ENCODE assay signal across 12 mouse cellular contexts in the genomic region with DNA sequence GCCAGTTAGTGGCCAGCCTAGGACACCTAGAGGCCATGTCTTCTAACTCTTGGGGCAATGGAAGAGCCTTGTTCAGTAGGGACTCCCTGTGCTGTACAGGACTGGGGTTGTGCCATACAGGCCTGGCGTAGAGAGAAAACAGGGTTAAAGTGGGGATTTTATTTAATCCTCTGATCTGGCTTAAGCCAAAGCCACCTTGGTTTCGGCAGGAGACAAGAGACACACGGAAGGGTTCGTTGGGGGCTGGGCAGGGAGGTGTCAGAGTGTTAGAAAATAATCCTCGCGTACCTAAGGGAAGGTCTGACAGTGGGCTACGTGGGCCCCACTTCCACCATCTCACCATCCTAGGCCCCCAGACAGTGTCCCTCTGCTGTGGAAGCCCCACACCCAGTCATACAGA. TPM values are rescaled to one million over a fixed set of nuclear protein-coding genes. Genes with fewer than 3 reads are reported as not detected.
DNase-seq lines count a peak whose midpoint lies in the region; ATAC-seq and TF ChIP-seq lines count a peak whose summit lies in the region.
"Had no signal": no experiment of that assay in that cellular context is flagged by ENCODE, and none has a peak within 500 bp of the region (broad histone marks: within the 10 kb centered on the region; RNA-seq: fewer than 3 reads in every experiment).

No protein-coding gene starts in this region.

- no peaks in the 10 kb centered on the region for H3K9me3 ChIP-seq in forebrain, embryonic 14.5 days (replicated peaks; ENCODE audit: control insufficient read depth, low read length)
- H3K9me3 ChIP-seq in midbrain, embryonic 15.5 days: no peaks in the 10 kb centered on the region
- H3K9me3 ChIP-seq: limb, embryonic 15.5 days had no signal

- no peak for TF ChIP-seq CTCF in left cerebral cortex, adult 2 months (IDR thresholded peaks at IDR 0.05)
- no peak for TF ChIP-seq CTCF in cortical plate, adult 2 months (IDR thresholded peaks at IDR 0.05; ENCODE audit: extremely low read depth, insufficient read depth, low read length)
- no peak for TF ChIP-seq CTCF in heart, adult 2 months (IDR thresholded peaks at IDR 0.05)

- H3K4me3 ChIP-seq in left cerebral cortex, adult 2 months: peak overlapping the region; percentile 76
- H3K4me3 ChIP-seq in cortical plate, adult 2 months (ENCODE audit: insufficient read depth, low read length): peak overlapping the region; percentile 68
- peak overlapping the region; percentile 75 for H3K4me3 ChIP-seq in forebrain, embryonic 14.5 days (ENCODE audit: low read depth, low read length)
- H3K4me3 ChIP-seq in midbrain, embryonic 15.5 days: 0 out of 2 replicates have a peak overlapping the region, but pooled peaks have one; percentile 58
- no peak overlapping the region for H3K4me3 ChIP-seq in heart, adult 2 months

- peaks cover 27% of the 10 kb centered on the region for H3K4me1 ChIP-seq in cortical plate, adult 2 months (ENCODE audit: control insufficient read depth, insufficient read depth, low read length)
- peaks cover 75% of the 10 kb centered on the region for H3K4me1 ChIP-seq in forebrain, embryonic 14.5 days (ENCODE audit: control insufficient read depth, insufficient read depth, low read length)
- peaks cover 69% of the 10 kb centered on the region for H3K4me1 ChIP-seq in midbrain, embryonic 15.5 days
- H3K4me1 ChIP-seq in heart, adult 2 months (ENCODE audit: control insufficient read depth, insufficient read depth, low read length): peaks cover 17% of the 10 kb centered on the region

- no peak for TF ChIP-seq EP300 in heart, adult 2 months (IDR thresholded peaks at IDR 0.05; ENCODE audit: insufficient read depth, low read depth, low read length)

- H3K27me3 ChIP-seq in forebrain, embryonic 14.5 days (replicated peaks; ENCODE audit: control insufficient read depth, insufficient read depth, low read length): no peaks in the 10 kb centered on the region
- no peaks in the 10 kb centered on the region for H3K27me3 ChIP-seq in midbrain, embryonic 15.5 days (replicated peaks)
- H3K27me3 ChIP-seq in heart, adult 2 months (ENCODE audit: control insufficient read depth, insufficient read depth, low read length): no peaks in the 10 kb centered on the region

- no peak for TF ChIP-seq POLR2A in cortical plate, adult 2 months (IDR thresholded peaks at IDR 0.05; ENCODE audit: extremely low read depth, insufficient read depth, low read length)
- no peak for TF ChIP-seq POLR2A in heart, adult 2 months (IDR thresholded peaks at IDR 0.05; ENCODE audit: insufficient read depth, low read depth, low read length)

- peak overlapping the region; percentile 84 for H3K4me2 ChIP-seq in forebrain, embryonic 14.5 days (ENCODE audit: low read length)
- peak overlapping the region; percentile 81 for H3K4me2 ChIP-seq in midbrain, embryonic 15.5 days

- peak overlapping the region; percentile 98 for H3K27ac ChIP-seq in left cerebral cortex, adult 2 months
- H3K27ac ChIP-seq in cortical plate, adult 2 months (ENCODE audit: insufficient read depth, low read length): peak overlapping the region; percentile 97; the same call in 1 of the 2 replicates
- H3K27ac ChIP-seq in forebrain, embryonic 14.5 days (ENCODE audit: low read depth, low read length): no peak overlapping the region
- no peak overlapping the region for H3K27ac ChIP-seq in midbrain, embryonic 15.5 days
- no peak overlapping the region for H3K27ac ChIP-seq in heart, adult 2 months
- H3K27ac ChIP-seq: limb, embryonic 15.5 days had no signal

- DNase-seq in left cerebral cortex, adult 2 months (ENCODE audit: extremely low spot score in 1 of 2, low spot score in 2 of 2): no peak
- no peak for DNase-seq in left cerebral cortex, adult 8-10 months (ENCODE audit: low spot score in 2 of 2)
- no peak for DNase-seq in forebrain, embryonic 14.5 days (ENCODE audit: low spot score)
- DNase-seq in right cerebral cortex, adult 2 months (ENCODE audit: low spot score in 2 of 2): no peak
- no peak for DNase-seq in heart, adult 2 months
- DNase-seq: adrenal gland, postnatal 14 days; heart, postnatal 36 days; kidney, postnatal 25 days had no signal

- H3K36me3 ChIP-seq in forebrain, embryonic 14.5 days (ENCODE audit: control insufficient read depth, insufficient read depth, low read length): no peaks in the 10 kb centered on the region
- H3K36me3 ChIP-seq in midbrain, embryonic 15.5 days (replicated peaks): no peaks in the 10 kb centered on the region
- H3K36me3 ChIP-seq in heart, adult 2 months (ENCODE audit: control insufficient read depth, insufficient read depth, low read length): no peaks in the 10 kb centered on the region; the same call in 1 of the 2 replicates
- H3K36me3 ChIP-seq: limb, embryonic 15.5 days had no signal

- H3K9ac ChIP-seq in forebrain, embryonic 14.5 days (ENCODE audit: low read length): peak overlapping the region; percentile 37; the same call in 1 of the 2 replicates
- H3K9ac ChIP-seq in midbrain, embryonic 15.5 days: no peak overlapping the region; the same call in 1 of the 2 replicates
- no peak overlapping the region for H3K9ac ChIP-seq in heart, adult 2 months (ENCODE audit: low read depth, low read length)
- H3K9ac ChIP-seq: limb, embryonic 15.5 days had no signal

- no peaks in the 10 kb centered on the region for H3K79me2 ChIP-seq in heart, adult 2 months (replicated peaks; ENCODE audit: control insufficient read depth, insufficient read depth, low read length)

- no peak for ATAC-seq in forebrain, embryonic 14.5 days
- ATAC-seq in midbrain, embryonic 15.5 days (replicated peaks): no peak
- ATAC-seq: lung, postnatal 0 days had no signal

- WGBS in forebrain, embryonic 14.5 days: 79% methylated on average over 7 of the region's 7 CpGs
- WGBS in midbrain, embryonic 15.5 days: 67% methylated on average over 7 of the region's 7 CpGs
- 92% methylated on average over 7 of the region's 7 CpGs for WGBS in heart, adult 2 months

- intact Hi-C loops in left cerebral cortex, adult 2 months (cut with DNase I): no loop called here
- intact Hi-C loops in heart, adult 2 months (cut with DNase I): loop anchor here (1.0 to 5.0 kb wide), 2 partner anchors 10 to 112 kb away; no protein-coding TSS in a partner anchor

RNA-seq across cellular contexts. Expression of gene Coro2b, which starts 2.2 kb away (rescaled TPM):
- total RNA-seq in left cerebral cortex, adult 2 months (2021): 100 to 1,000 TPM; 178 to 185 TPM
- 100 to 1,000 TPM; 159 to 171 (median 170) TPM for total RNA-seq in left cerebral cortex, adult 8-10 months (2022)
- polyA plus RNA-seq in cortical plate, adult 2 months (2012; rRNA removed): 130 and 131 TPM in 2 replicates
- polyA plus RNA-seq in forebrain, embryonic 14.5 days (2014; fragmentation: Nextera tagmentation; extraction: Ambion mirVana): 29.0 and 33.2 TPM in 2 replicates
- polyA plus RNA-seq in midbrain, embryonic 15.5 days (2015; fragmentation: Nextera tagmentation; extraction: Ambion mirVana): 34.7 and 35.1 TPM in 2 replicates
- total RNA-seq in heart, adult 2 months (2021): 10 to 100 TPM; 10.1 to 11.6 TPM
- polyA plus RNA-seq in heart, adult 2 months (2012; rRNA removed): 16.4 and 17.2 TPM in 2 replicates

Comparison
In these comparisons a context has a peak if more than half of its experiments do, and no peak if none do; other contexts are left out.
1. H3K27ac ChIP-seq: peak in left cerebral cortex, adult 2 months (single experiment) and cortical plate, adult 2 months (single experiment); none in forebrain, embryonic 14.5 days (single experiment), midbrain, embryonic 15.5 days (single experiment) and heart, adult 2 months (single experiment).